Mouse (Mus musculus) cerebellum, postnatal 14 days (tissue): ENCODE results near the gene Ndufa11.

ENCODE experiments used
- DNase-seq, 2 experiments: peaks; one replicate each; pipeline ENCODE4 v3.0.0; 2021; ENCODE audit warnings: mixed read lengths in 2 of 2

Ndufa11 gene

GRCm38 (mm10) chr17:56761077-56761476, 43.5 kb downstream of the Ndufa11 start:
- DNase-seq = peak in 1 of 2 experiments; percentile 39

- peak; percentile 92 to 93 for DNase-seq
These were observed 44.4 kb downstream of the Ndufa11 start for GRCm38 (mm10) chr17:56761991-56762410.

GRCm38 (mm10) chr17:56762769-56763731, 45.5 kb downstream of the Ndufa11 start:
- peak; percentile 82 to 84 for DNase-seq

- peak in 1 of 2 experiments; percentile 31 for DNase-seq
These were observed 46.2 kb downstream of the Ndufa11 start for GRCm38 (mm10) chr17:56763741-56764250.

GRCm38 (mm10) chr17:56764474-56765354, 47.1 kb downstream of the Ndufa11 start, which contains the start of gene Dus3l:
Gene Dus3l (plus strand): TSS chr17:56764757.
- DNase-seq = peak; percentile 89 to 92

GRCm38 (mm10) chr17:56765431-56765830, 47.9 kb downstream of the Ndufa11 start:
- no peak for DNase-seq

GRCm38 (mm10) chr17:56766631-56767405, 49.3 kb downstream of the Ndufa11 start:
- no peak for DNase-seq

- DNase-seq = no peak
These were observed 50.1 kb downstream of the Ndufa11 start for GRCm38 (mm10) chr17:56767531-56768135.

- DNase-seq = no peak
These were observed 51.4 kb downstream of the Ndufa11 start for GRCm38 (mm10) chr17:56768941-56769340.

GRCm38 (mm10) chr17:56769950-56770349, 52.4 kb downstream of the Ndufa11 start, which contains the start of gene Prr22:
Gene Prr22 (plus strand): TSS chr17:56770250.
- no peak for DNase-seq
